Mouse (Mus musculus) C2C12 (cell line): ENCODE measurements around the gene Prg4.

Experiments used
- CEBPB ChIP-seq: IDR thresholded peaks from one replicate; pipeline ENCODE4 v1.6.1; 2011; ENCODE audit warnings: low read depth, mild to moderate bottlenecking, control low read depth, moderate library complexity
- CTCF ChIP-seq: IDR thresholded peaks from one replicate; pipeline ENCODE4 v1.5.1; 2011; ENCODE audit not compliant: control insufficient read depth, insufficient read depth, insufficient read length
- FOSL1 ChIP-seq: IDR thresholded peaks from one replicate; pipeline ENCODE4 v1.8.0; 2011; ENCODE audit warnings: mild to moderate bottlenecking, low read length; ENCODE audit not compliant: poor library complexity, insufficient read depth, severe bottlenecking
- MAX ChIP-seq: IDR thresholded peaks from one replicate; pipeline ENCODE4 v1.6.1; 2011; ENCODE audit warnings: mild to moderate bottlenecking, control low read depth
- MYOD1 ChIP-seq: IDR thresholded peaks from one replicate; pipeline ENCODE4 v1.6.1; 2011; ENCODE audit warnings: low read depth; ENCODE audit not compliant: control insufficient read depth, insufficient read length
- MYOG ChIP-seq: IDR thresholded peaks from one replicate; pipeline ENCODE4 v1.6.1; 2011; ENCODE audit not compliant: control insufficient read depth, insufficient read length; ENCODE audit errors: extremely low read depth
- USF1 ChIP-seq: IDR thresholded peaks from one replicate; pipeline ENCODE4 v1.6.1; 2011; ENCODE audit warnings: low read depth, mild to moderate bottlenecking, control low read depth, moderate library complexity

DNA sequence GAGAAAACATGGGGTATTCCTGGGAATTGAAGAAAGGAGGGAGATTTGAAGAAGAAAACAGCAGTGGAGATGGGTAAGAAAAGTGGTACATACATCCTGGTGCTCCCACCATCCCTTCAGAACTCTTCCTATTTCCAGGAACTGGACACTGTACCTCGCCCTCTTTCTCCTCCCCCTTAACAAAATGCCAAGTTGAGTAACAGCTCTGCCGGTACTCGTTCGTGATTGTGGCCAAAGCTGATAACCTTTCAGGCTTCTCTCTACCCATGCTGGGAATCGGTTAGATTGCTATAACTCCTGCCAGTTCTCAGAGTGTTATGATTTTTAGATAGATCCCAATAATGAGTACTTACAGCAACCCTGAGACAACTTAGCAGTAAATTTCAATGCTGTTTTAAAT lies 7.0 kb downstream of the Prg4 start:
- TF ChIP-seq CTCF (no peak), MAX (no peak), MYOD1 (no peak), FOSL1 (no peak), MYOG (no peak), USF1 (no peak), CEBPB (no peak)
